Mouse (Mus musculus): Measurements from ENCODE around the gene Speg.

DNA sequence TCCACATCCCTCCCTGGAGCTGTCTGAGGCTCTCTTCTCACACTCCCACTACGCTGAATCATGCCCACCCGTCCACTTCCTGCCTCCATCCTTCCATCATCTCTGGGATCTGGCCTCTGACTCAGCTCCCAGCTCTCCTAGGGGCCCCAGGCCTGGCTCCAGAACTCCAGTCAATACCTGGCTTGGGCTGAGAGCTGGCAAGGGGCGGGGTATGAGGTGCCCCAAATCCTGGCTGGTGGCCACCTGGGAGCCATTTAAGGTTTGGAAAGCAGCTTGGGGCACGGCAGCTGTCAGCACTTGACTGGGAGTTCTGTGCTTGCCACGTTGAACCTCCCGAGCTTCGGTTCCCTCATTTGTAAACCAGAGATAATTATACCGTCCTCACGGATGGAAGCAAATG, 18.0 kb downstream of the Speg start:
- TF ChIP-seq CTCF (IDR thresholded peaks at IDR 0.05; ENCODE audit: borderline replicate concordance, control insufficient read depth, extremely low read depth, insufficient read depth, low read length, poor library complexity) (no peak), POLR2A (IDR thresholded peaks at IDR 0.05; ENCODE audit: control insufficient read depth, extremely low read depth, insufficient read depth, low read length, poor library complexity) (no peak)
